Mouse (Mus musculus) left cerebral cortex, postnatal 4 days (tissue): Measurements from ENCODE around the gene Cdk12. TPM values are rescaled to one million over a fixed set of nuclear protein-coding genes. Genes with fewer than 3 reads are reported as not detected.

Experiments
- DNase-seq: peaks from one replicate; pipeline ENCODE4 v3.0.0-alpha.2; 2022
- intact Hi-C: fragments of 180-260 bp; cut with DNase I; formaldehyde crosslinking; loops from one replicate; pipeline ENCODE4 v1.15.1; 2025
- total RNA-seq, 2 experiments: library from RNA; stranded (reverse); gene quantifications; 2 replicates each; pipeline ENCODE4 v1.2.3; 2021

The Cdk12 gene
- total RNA-seq, 2 experiments from 2014 or later = 38.9 to 39.1 TPM

DNA sequence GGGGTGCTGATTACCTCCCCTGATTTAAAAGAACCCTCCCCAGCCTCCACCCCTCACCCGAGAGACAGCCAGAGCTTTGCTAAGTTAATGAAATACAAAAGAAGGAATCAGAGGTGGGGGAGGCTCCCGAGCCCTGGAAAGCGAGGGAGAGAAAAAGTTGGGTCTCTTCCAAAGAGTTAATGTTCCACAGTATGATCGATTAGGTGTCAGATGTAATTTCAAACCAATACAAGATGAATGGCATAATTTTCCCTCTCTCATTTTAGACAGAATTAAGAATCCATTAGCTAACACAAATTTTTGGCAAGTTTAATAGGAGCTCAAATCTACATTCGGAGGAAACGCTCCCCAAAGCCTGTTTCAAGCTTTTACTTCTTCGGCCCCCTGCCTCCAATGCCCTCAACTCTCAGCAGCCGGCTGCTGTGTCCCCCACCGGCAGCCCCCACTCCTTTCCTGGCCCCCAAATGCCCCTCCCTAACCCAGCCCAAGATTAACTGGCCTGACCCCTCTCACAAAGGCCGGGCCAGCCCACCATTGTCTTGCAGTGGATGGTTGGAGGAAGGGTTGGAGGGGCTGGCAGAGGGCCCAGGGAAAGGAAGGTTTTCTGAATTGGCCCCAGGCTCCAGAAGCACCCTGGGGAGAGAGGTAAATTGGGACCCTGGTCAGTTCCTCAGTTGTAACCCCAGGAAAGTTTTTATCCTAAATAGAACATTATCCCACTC lies 95.8 kb downstream of the Cdk12 start:
- intact Hi-C loops = no loop called here

DNA sequence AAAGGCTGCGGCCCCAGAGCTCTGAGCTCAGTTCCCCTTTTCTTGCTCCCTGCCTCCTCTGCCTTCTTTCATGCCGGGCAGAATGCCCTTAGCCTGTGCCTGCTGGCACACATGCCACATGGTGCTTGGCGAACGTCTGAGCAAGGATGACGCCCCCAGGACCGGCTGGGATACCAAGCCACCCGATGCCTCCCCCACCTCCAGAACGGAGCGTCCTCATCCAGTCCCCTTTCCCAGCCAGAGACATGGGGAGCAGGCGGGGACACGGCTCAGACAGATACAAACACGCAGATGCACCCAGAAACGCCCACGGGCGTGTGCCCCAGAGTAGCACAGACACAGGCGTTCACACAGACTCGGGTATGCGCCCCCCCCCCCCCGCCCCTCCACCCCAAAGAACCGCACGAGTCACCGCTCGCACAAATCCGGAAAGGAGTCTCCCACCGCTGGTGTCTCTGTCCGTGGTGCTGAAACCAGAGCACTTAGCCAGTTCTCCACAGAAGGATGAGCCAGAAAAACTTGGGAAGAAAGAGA lies 111.0 kb downstream of the Cdk12 start:
- intact Hi-C loops = no loop called here

More for the DNA sequence above, 95.8 kb downstream of the Cdk12 start:
- no peak for DNase-seq

DNA sequence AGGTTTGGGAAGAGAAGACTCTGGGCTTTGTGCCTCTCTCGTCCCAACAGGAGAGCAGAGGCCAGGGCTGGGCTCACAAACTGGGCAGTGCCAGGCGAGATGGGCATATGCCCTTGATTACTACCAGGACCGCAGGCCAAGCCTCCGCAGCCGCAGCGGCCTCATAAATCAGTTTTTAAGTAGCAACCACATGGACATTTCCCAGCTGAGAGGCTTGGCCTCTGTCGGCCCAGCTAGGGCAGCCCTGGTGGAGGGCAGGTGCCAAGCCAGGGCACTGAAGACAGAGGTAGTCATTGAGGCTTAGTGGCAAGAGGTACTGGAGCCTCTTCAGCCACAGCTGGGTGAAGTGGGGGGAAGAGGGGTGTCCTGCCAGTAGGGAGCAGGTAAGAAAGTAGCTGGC lies 114.6 kb downstream of the Cdk12 start:
- no peak for DNase-seq
- intact Hi-C loops = no loop called here

More for the DNA sequence above, 111.0 kb downstream of the Cdk12 start:
- DNase-seq = peak; percentile 77

DNA sequence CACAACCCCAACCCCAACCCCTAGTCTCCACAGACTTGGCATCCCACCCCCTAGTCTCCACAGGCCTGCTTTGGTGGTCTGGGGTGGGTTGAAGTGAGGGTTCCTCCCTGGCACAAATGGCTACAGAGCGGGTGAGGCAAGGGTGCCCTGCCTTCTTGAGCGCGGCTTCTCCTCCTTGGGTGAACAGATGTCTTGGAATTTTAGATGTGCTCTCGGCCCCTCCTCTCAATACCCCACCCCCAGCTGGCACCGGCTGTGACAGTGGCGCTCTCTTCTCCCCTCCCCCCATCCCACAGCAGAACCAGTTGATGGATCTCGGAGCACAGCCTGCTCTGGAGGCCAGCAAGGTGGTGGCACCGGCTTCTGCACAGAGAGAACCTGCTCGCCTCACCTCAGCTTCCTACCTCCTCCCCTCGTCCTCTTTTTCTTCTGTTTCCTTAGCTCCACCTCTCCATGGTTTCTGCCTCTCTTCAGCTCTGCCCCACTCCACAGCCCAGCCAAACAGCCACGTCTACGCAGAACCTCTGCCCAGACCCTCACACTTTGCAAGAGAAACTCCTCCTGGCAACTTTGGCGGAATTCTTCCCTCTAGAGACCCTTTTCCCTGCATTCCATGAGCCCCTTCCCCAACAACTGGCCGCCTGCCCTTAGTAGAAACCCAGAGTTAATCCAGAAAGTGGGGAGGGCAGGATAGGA lies 115.7 kb downstream of the Cdk12 start:
- intact Hi-C loops = no loop called here
- DNase-seq = peak; percentile 38

DNA sequence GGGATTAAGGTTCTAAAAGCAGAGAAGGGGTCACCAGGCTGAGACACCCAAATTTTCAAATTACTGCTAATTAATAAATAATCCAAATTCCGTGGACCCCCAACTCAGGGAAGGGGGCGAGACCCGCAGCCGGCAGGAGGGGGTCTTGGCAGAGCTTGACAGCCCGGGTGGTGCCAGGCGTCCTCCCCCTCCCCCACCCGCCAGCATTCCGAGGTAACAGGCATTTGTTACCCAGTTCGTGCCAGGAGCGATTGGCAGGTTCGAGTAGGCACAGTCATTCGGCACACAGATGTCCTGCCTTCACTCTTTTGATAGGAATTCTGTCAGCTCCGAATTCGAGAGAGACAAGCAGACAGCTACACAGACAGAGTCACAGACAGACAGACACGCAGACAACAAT lies 116.3 kb downstream of the Cdk12 start:
- intact Hi-C loops = no loop called here
- peak; percentile 70 for DNase-seq

DNA sequence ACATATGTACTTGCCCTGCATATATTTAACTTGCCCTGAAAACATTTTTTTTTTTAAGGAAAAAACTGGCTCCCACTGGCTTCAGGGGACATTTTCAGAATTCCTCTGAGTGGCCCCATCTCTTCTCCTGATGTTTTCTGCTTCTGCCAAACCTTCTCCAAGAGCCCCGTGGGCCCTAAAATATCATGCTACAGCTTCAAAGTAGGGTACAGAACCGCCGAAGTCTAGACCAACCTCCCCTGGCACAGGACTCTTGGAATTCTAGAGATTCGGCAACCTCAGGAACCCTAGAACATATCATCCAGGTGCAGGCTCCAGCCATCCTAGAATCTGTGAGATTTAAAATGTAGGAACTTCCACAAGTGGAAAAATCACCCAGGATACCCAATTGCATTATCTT lies 116.7 kb downstream of the Cdk12 start:
- DNase-seq = no peak
- intact Hi-C loops = no loop called here

DNA sequence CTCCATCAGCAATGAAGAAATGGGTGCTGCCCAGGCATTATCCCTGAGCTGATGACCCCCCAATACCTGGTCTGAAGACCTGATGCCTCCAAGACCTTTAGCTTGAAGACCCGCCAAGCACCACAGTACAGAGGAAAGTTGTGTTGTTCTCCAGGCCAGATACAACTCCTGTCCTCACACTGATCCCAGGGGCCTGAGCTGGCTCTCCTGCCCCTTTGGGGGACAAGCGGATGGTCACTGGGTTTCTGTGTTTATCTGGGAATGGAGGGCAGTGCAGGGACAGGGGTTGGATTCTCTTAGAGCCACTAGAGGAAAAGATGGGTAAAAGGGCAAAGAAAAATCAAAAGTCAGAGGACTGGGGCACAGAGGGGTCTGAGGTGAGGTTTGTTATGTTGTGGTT lies 117.1 kb downstream of the Cdk12 start:
- no peak for DNase-seq
- intact Hi-C loops = no loop called here

DNA sequence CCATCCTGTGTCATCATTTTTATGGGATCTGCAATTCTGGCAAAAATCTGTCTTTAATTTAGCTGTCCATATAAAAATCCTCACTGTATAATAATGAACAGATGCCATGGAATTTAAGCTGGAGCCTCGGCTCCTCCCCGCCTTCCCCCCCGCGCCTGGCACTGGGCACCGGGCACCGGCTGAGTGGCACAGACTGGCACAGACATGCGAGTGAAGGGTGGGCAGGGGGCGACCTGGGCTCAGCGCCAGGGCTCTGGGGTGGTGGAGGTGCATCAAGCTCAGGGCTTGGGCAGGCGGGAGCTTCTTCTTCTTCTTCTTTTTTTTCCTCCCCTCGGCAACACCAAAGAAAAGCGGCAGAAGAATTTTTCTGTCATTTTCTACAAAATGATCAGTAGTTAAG lies 117.5 kb downstream of the Cdk12 start:
- intact Hi-C loops = no loop called here
- peak; percentile 97 for DNase-seq

DNA sequence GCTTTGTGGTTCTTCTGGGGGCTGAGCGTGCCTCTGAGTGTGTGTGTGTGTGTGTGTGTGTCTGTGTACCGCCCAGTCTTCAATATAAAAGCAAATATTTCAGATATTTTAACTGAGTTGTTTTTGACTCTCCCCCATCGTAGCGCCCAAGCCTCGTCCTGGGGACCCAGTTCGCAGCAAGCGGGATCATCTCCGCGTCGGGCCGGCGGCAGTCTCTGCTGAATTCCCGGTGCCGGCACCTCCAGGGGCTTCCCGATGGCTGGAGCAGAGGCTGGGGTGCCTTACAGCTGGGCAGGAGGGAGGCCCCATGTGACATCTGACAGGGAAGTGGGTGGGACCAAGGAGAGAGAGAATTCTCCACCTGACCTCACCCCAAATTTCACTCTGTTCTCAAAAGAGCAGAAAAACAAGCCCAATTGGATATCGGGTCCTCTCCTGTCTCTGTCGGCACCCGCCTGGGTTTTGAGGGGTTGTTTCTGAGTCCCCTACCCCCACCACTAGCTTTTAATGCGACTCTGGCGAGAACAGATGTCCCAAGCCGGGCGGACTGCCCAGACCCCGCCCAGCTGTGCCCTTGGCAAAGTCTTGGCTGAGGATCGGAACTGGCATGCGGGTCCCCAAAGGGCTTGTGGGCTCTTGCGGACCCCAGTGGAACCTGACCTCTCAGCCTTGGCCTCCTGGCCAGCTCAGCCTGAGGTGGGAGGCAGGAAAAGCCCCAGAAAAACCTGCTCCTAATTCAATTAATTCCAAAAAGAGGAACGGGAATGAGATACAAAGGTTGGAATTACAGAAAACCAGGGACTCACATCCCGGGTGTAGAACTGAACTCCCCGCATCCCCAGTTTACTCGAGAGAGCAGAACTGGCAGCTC lies 118.2 kb downstream of the Cdk12 start:
- intact Hi-C loops = no loop called here
- DNase-seq = peak; percentile 91

DNA sequence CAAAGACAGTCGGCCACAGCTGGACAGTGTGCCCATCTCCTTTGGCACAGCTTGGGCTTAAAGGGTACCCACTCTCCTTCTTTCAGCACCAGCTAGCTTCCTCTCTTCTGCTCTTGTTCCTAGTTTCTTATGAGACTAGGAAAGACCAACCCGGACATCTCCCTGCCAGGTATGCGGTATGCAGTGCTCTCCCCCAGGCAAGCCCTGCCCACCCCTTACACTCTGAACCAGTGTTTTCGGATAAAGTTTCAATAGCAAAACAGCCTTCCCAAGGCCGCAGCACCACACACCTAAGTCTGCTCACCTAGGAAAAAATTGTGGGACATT lies 118.8 kb downstream of the Cdk12 start:
- intact Hi-C loops = no loop called here

DNA sequence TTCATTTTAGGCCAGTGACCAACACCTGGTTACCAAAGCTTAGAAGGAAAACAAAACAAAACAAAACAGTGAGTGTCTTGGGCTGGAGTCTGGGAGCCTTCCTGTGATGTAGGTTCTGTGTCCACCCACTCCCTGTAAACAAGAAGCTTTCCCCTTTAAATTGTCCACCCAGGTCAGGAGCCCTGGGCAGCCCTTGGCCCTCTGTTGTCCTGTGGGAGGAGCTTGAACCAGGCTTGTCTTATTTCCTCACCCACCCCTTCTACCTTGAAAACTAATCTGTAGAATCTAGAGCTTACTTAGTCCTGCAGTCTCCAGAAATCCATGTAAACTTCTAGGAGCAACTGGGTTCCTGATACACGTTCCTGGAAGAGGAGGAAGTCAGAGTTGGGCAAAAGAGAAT lies 119.3 kb downstream of the Cdk12 start:
- DNase-seq = no peak

More for the DNA sequence above, 118.8 kb downstream of the Cdk12 start:
- no peak for DNase-seq

DNA sequence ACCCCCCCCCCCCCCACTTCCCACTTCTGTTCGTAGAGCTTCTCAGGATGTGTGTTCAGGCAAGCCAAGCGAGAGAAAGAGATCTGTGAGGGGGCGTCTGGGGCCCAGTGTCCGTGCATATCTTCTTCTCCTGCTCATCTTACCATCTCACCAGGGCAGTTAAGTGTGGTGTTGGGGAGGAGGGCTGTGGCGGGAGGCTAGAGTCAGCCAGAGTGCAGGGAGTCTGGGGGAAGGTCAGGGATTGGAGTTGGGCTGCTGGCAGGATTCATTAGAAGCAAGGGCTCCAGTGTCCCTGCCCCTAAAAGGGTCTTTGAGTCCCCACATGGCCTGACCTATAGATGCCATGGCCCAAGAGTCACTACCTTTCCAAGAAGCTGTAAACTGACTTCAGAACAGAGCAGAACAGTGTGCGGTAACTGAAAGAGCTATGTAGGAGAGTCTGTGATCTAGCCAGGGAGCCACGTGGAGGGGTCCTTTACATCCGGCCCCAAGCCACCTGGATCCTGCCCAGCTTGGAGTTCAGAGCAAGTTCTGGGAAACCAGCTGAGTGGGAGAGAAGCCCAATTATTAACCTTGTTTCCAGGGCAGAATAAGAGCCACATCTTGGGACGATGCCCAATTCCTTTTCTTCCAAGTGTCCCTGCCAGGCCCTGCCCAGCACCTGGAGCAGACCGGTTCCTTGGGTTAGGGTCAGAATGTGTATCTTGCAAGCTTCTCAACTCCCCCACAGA lies 120.4 kb downstream of the Cdk12 start:
- intact Hi-C loops = no loop called here
- peak; percentile 65 for DNase-seq

More for the DNA sequence above, 119.3 kb downstream of the Cdk12 start:
- intact Hi-C loops = no loop called here

DNA sequence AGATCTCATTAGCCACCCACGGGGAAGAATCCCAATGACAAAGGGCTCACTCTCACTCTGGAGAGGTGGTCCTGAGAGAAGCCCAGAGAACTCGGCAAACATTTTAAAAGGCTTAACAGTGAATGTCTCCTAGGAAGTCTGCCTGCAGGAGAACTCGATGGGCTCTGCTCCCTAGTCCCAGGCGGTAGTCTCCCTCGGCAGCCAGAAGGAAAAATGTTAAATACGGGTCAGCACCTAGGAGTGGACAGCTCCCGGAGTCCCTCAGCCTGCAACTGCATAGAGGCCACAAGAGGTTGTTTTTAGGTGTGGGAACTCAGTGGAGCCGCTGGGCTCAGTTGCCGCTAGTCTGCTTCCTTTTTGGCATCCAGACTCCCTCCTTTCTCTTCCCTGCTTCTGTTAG lies 121.1 kb downstream of the Cdk12 start:
- intact Hi-C loops = no loop called here
- no peak for DNase-seq

DNA sequence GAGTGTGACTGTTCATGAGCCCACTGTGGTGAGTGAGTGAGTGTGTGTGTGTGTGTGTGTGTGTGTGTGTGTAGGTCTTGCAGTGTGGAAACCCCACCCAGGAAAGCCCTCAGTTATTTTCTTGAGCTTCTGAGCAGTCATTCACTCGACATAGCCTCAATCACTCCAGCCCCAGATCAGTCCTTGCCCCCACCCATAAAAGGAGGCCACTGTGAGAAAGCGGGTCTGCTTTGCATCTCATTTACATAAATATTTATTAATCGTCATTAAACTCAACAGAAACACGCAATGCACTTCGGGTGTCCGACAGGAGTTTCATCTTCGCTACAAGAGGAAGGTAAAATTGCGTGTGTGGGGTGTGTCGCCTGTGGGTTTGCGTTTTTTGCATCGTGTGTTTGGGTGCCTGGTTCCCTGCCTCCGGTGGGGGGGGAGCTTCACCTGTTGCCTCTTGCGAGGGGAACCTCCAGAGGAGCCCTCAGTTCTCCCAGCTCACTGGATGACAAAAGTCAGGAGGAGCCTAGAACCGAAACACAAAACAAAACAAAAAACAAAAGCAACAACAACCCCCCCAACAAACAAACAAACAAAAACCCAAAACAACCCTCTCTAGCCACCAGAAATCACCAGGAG lies 122.4 kb downstream of the Cdk12 start:
- no peak for DNase-seq
- intact Hi-C loops = no loop called here

DNA sequence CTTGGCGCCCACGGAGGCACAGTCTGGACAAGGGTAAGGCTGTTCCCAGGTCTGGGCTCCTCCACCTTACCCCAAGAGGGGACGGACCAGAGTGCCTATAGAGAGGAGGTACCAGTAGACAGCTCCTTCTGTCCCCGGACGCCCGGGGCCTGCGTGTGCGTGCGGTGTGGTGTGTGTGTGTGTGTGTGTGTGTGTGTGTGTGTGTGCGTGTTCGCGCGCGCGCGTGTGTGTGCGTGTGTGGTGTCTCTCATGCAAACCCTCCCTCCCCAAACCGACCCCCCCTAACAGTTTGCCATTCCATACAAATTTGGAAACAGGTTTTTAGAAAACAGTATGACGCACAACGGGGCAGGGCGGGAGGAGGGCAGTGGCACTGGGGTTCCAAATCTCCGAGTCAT lies 123.0 kb downstream of the Cdk12 start:
- intact Hi-C loops = no loop called here
- no peak for DNase-seq

DNA sequence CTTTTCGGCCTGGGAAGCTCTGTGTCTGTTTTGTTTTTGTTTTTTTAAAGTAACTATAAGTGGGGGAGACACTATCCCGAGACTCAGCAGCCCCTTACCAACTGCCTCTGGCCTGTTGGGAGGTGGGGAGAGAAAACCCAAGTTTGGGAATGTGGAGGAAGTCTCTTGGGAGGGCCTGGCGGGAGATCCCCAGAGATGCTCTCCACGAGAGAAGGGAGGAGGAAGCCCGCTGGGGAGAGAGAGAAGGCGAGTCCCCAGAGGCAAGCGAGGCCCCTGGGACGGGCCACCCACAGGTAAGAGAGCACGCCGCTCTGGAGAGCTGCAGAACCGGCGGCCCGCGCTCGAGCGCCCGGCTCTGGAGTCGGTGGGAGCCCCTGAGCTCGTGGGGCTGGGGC lies 123.9 kb downstream of the Cdk12 start:
- no peak for DNase-seq
- intact Hi-C loops = no loop called here

DNA sequence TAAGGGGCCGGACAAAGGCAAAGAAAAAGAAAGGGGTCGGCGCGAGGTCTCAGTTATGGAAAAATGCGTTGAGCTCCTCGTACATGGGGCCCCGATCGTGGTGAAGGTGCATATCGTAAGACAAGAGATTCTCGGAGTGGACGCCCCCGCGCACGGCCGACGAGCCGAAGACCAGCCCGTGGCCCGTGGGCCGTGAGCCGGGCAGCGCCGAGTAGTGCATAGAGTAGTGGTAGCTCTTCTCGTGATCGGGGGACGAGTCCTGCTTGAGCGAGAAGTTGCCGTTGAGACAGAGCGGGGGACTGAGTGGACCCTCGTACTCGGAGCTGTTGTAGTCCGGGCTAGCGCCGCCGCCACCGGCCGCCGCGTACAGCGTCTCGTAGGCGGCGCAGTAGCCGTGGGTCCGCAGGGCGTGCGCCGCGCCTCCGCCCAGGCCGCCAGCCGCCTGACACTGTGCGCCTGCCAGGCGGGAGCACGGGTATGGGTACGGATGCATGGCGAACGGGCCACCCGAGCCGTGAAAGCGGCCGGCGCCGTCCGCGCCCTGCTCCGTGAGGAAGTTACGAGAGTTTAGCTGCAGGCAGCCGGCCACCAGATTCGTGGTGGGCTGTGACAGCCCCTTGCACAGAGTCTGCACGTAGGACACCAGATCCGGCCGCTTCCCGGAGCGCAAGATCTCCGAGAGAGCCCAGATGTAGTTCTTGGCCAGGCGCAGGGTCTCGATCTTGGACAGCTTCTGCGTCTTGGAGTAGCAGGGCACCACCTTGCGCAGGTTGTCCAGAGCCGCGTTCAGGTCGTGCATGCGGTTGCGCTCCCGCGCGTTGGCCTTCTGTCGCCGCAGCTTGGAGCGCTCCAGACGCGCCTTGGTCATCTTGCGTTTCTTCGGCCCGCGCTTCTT lies 124.5 kb downstream of the Cdk12 start:
- no peak for DNase-seq
- intact Hi-C loops = no loop called here

DNA sequence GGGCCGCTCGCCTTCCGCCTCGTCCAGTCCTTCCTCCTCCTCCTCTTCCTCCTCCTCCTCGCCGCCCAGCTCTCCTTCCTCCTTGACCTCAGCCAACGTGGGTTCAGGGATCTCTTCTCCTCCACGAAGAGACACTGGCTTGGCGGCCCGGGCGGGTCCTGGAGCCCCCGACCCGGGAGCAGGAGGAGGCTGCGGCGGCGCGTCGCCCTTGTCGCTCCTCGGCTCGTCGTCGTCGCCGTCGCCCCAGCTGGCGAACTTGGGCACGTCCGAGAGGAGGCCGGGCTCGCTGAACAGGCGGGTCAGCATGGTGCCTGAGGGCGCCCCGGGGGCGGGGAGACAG lies 125.1 kb downstream of the Cdk12 start:
- intact Hi-C loops = no loop called here
- DNase-seq = no peak
